Mouse (Mus musculus) frontal cortex, postnatal 36 days (tissue): ENCODE results near the gene B3galnt1.
"Not testable (repeated sequence)": the region's sequence is repeated elsewhere in the genome, so short reads cannot be mapped to it uniquely, and the experiment has no call there.

ENCODE experiments used
- DNase-seq, 2 experiments: peaks; one replicate each; pipeline ENCODE4 v3.0.0; 2022; ENCODE audit warnings: low spot score in 2 of 2

Gene B3galnt1

DNA sequence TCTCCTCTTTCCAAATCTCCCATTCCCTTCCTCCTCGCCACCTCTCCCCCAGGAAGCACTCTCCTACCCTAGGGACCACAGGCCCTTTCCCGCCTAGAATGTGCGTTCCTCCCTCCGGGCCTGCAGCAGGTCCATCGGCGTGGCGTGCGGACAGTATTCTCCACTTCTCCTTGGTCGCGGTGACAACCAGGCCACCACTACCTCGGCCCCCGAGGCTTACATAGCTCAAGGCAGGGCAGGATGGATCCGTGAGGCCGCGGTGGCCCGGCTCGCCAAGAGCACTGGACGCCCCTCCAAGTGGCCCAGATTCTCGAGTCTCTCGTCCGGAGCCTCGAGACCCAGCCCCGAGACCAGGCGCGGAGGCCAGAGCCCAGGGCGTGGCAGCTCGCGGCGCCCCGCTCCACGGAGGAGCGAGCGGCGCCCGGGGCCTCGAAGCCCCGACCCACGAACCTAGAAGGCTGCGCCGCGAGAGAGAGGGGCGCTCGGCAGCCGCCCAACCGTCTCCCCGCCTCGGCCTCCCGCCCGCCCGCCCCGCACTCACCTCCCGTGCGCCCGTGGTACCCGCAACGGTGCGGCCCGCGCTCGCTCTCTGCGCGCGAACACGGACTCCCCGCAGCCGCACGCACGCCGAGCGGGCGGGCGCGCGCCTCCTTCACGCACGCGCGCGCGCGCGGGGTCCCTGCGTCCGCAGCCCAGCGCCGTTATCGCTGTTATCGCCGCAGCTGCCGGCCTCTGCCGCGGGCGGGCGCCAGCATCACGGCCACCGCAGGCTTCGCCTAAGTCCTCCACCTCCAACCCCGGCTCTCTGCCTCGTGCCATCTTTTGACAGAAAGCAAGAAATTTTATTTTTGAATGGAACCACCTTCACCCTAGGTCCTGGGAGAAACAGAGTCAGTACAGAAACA is at the start of gene B3galnt1:
Gene B3galnt1, minus strand, starts transcription at position 700 of the 905 bp plus-strand sequence.
- DNase-seq: peak; percentile 58 to 72

DNA sequence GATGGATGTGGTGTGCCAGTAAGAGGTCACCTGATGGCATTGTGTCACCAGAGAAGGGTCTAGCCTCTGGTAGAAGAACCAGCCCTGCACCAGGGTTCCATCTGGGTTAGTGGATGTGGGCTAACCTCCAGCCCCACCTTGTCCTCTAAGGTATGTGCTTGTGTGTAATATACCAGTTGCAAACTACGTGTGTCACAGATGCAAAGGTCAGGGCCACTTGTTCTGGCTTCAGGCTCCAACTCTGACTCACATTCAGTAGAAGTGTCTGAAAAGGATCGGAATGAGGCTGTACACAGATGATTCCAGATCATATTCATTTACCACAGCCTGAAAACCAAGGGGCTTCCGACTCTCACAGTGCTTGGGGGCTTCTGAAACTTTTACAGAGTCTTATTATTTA is 35.8 kb upstream of the B3galnt1 start:
- DNase-seq: no peak

DNA sequence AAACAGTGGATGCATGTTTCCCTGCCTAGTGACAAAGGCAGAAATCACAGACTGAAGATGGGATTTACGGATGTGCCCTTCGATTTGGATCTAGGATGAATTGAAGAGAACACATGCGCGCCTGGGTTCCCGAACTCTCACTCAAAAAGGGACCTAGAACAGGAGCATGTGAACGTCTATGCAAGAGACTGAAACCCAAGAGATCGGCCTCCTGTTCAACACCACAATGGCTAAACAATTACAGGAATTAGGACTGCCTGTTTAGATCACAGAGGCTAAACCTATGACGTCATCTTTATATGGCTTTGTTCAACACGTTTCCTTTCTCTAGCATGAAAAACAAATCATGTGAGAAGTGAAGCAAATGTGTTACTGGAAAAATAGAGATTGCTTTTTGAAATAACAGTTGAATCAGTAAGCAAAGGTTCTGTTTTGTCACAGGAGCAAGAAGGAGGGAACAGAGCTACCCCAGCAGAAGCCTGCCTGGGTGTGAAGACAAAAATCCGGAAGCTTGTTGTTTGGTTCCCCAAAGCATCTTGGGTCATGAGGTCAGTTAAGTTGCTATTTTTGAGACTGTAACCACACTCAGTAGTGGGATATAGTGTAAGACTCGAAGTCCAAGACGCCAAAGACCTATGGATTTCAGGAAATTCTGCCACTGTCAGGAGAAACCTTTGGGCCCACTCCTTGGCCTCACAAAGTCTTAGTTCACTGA is 35.1 kb upstream of the B3galnt1 start:
- DNase-seq: no peak

DNA sequence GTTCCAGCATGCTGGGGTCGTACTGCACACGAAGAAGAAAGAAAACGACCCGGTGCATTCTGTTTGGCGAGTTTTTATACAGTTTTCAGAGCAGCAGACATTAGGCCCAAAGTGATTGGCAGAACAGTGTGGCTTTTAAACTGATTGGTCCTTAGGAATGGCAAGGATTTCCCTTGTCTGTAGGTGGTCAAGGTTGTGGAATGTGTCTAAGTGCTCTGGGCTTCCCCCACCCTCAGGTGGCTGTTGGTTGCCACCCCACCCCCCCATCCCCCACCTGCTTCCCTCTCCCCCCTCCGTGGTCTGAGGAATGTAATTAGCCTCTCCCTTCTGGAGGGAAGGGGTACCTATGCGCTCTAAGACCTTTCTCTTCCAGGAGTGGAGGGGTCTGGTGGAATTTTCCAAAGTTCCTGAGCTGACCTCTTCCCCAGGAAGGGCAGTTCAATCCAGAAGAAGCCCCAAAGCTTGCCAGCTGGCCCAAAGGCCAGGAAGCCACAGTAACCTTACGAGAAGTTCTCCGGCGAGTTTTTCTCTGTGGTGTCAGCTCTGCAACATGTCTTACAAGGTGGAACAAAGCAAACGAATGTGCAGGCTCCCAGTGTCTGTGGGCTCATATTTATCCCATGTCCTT is 28.3 kb upstream of the B3galnt1 start:
- DNase-seq: no peak

DNA sequence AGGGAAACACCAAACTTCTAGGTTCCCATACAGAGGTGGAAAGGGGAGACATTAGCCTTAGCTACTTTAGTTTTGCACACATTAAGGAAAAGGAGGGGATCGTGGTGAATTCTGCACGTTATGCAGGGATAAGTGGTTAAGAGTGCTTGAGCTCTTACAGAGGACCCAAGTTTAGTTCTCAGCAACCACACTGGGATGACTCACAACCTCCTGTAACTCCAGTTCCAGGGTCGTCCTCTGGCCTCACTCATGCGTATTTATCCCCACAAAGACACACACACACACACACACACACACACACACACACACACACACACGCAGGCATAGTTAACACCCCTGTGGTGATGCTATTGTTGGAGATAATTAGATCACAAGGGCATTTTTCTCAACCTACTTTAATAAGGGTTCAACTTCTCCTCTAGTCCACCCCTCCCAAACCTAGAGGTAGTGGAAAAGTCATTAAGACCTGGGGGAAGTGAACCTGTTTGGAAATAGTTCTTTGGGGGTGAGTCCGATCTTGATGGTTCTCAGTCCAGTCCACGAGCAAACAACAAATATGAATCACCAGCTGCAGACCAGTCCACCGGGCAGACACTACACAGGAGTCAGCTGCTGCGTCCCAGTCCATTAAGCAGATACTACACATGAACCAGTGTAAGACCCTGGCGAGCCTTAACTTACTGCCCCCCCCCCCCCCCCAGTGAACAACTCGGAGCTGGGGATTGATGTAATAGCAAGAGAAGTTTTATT is 27.6 kb upstream of the B3galnt1 start:
- DNase-seq: no peak

DNA sequence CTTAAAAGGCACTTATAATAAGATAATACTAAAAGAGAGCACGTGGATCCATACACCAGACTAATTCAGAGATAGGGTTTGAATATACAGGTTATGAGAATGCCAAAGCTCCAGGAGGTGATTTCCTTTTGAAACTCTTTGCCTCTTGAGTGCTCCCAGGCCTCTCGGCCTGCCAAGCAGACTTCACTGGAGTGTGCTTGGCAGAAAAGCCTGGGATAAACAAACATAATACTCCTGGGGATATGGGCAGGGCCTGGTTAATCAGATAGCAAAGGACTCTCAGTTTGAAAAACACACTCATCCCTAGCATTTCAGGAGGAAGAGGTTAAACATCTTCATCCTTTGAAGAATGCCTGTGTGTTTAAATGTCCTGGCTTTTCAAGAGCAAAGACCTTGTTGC is 25.4 kb upstream of the B3galnt1 start:
- no peak for DNase-seq

DNA sequence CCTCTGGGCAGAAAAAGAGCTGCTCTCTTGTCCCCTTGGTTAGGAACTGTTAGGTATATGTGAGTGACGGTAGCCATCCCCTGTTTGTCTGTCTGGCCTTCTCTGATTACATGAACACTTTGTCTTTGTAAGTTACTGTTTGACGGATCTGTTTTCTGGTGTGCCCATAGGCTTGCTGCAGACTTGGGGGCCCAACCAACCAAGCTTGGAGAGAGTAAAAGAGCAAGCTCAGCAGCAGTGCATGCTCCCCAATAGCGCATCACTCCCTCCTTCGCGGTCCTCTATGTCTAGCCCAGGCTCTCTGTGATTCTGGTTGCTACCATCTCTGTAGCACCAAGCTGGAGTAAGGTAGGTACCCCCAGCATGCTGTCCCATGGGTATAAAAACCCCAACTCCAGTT is 9.1 kb upstream of the B3galnt1 start:
- no peak for DNase-seq

DNA sequence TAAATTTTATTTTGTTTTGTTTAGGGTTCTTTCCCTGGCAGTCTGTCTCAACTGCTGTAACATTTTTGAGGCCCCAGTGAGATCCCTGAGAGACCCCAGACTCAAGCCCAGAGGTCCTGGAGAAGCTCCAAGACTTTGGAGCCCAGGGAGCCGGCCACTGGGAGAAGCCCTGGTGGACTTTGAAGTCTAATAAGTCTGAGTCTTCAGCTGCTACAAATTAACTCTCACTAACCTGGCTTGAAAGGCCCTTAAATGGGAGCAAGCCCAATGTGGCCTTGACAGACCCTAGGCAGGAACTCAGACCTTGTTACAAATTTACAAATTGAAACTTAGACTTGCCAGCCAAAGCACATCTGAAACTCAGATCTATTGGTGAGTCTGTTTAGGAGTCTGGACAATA is 8.7 kb upstream of the B3galnt1 start:
- no peak for DNase-seq

DNA sequence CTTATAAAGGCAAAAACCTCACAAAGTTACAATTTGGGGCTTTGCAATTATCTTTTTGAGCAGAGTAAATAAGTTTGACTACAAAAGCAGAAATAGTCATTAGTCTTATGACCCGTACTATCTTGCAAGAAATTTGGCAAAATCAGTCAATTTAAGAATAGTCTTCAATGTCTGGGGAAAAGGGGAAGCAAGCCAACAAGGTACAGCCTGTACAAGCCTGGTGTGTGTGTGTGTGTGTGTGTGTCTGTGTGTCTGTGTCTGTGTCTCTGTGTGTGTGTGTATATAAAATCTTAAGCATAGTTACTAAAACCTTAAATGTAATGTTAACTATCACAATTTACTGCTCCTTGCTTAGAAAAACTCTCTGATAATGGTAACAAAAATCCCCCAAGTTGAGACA is 8.2 kb upstream of the B3galnt1 start:
- no peak for DNase-seq

DNA sequence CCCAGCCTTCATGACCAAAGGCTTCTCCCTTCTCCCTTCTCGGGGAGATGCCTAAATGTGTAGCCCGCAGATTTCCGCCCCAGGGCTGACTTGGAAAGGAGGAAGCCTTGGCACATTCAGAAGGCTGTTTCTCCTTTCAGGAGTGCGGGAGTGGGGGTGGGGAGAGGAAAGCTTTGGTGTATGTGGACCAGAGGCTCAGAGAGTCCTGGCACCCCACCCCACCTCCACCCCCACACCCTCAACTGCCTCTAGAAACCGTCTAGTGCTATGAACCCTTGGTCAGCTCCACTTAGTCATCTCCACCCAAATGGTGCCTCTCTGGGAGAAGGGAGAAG is 373 bp upstream of the B3galnt1 start:
- no peak for DNase-seq

DNA sequence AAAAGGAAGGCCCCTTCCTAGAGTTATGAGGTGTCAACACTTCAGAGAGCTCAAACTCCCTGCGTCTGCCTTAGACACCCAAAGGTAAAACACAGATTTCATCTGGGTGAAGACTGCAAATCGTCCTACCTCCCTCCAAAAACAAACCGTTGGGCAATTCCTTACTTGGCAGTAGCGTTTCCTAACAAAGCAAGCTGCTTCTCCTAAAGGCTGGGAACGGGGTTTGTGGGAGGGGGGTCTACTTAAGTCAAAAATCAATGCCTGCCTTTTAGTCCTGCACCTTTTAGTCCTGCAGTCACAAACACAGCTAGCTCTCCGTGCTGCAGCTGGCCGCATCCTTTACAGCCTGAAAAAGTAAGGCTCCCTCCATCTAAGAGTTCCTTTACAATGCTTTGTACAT is 944 bp downstream of the B3galnt1 start:
- DNase-seq: no peak

DNA sequence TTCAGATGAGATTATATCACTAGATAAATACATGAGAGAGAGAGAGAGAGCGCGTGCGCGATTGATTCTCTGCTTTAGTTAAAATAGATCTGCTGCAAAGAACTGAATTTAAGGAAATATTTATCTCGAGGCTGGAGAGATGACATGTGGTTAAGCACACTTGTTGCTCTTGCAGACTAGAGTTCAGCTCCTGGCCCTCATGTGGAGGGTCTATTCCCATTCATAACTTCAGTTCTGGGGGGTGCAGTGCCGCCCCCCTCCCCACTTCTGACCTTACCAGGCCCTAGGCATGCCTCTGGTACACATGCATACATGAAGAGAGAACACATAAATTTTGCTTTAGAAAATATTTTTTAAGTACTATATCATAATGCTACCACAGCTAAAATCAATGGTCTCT is 1.5 kb downstream of the B3galnt1 start:
- DNase-seq: no peak

DNA sequence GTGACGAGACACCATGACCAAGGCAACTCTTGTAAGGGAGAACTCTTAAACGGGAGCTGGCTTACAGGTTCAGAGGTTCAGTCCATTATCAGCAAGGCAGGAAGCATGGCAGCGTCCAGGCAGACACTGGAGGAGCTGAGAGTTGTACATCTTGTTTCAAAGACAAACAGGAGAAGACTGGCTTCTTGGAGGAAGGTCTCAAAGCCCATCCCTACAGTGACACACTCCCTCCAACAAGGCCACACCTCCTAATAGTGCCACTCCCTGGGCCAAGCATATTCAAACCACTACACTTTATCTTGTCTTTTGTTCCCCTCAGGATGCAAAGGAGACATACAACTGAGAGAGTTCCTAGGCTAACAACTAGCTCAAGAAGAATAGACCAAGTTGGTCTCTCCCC is 2.6 kb downstream of the B3galnt1 start:
- DNase-seq: no peak

DNA sequence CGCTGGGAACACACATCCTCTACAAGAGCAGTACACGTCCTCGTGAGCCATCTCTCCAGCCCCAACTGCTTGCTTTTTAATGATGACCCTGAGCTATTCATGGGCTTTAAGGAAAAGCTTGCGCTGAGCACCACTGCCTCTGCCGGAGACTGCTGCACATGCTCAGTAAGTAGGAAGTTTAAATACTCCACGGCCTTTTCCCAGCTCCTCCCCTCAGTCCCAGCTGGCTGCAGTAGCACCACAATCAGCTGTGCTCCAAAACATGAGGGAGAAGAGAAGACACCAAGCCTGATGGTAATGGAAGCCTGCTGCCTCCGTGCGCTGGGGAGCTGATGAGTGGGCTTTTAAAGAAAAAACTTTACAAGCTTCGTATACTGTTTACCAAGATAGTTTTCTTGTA is 4.7 kb downstream of the B3galnt1 start:
- peak in 1 of 2 experiments; percentile 31 for DNase-seq

DNA sequence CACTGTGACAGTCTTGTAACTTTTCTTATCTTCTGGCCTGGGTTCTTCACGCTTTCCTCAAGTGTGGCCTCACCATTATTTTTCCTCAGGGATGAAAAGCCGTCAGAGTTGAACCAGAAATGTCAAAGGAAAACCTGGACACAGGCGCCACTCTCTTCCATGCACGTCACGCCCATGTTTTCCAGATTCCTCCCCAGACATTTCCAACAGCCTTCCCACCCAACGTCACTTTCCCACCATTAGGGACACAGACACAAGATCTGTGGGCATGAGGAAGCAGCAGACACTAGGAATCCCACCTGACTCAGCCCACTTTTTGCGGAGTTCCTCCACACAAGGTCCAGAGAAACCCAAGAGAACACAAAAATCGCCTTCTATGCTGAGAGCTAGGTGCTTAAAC is 5.3 kb downstream of the B3galnt1 start:
- no peak for DNase-seq

DNA sequence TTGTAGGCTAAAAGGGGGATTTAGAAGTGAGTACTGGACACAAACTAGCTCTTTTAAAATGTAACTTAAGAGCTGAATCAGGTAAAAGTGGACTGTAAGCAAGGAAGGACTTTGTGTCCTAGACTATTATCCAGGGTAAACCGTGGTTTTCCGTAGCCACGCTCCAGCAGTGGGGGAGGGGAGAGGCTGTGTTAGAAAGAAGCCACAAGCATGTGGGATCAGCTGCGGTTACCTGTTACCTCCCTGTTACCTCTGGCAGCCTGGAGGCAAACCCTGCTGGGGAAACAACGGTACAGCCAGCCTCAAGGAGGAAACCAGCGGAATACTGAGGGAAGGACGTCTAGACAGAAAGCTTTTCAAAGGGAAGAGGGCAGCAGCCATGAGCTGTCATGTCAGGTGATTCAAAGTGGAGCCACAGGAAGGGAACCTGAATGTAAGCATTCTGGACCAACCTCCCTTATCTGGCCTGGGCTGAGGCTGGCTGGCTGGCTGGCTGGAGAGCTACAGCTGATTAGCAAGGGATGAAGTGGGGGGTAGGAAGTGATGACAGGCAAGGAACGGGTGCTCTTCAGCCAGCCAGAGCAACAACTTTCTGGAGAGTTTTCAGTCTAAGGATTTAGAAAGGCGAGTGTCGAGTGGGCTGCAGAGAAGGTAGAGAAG is 10.5 kb downstream of the B3galnt1 start:
- DNase-seq: no peak

DNA sequence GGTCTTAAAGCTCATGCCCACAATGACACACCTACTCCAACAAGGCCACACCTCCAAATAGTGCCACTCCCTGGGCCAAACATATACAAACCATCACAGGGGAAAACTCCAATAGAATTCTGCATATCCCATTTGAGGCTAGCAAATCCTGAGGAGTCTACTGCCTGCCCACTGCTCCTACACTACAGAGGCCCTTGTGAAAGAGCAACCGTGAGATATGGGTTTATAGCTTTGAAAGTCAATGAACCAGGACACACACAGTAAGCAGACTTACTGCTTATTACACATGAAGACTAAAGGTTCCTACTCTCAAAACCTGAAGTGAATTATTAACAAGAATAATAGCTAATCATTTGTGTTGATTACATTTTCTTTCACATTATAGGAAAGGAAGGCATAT is 15.0 kb downstream of the B3galnt1 start:
- DNase-seq: no peak

DNA sequence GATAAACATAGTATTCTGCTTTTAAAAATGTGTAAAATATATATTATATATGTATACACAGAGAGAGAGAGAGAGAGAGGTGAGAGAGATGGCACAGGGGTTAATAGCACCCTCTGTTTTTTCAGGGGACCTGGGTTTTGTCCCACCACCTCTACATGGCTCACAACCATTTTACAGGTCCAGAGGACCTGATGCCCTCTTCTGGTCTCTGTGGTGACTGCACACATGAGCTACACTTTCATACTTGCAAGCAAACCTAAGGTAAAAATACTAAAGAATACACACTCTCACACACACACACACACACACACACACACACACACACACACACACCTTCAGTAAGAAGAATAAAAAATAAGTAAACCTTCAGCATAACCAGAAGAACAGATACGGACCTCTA is 20.0 kb downstream of the B3galnt1 start:
- no peak for DNase-seq

DNA sequence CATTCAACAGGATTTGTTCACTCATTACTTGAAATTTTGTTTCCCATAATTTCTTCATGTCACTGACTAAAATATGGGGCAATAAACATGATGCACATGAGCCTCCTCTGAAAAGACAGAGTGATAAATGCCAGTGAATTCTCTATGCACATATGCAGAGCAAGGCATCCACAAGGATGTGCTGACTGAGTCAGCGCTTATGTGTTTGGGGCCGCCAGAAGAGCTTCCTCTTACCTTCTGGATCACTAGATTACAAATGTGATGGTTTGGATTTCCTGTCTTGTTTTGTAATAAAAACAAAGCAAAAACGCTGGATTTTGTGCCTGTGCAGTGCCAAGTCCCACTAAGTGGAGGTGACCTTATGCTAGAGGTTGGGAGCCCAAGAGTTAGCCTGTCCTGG is 22.0 kb downstream of the B3galnt1 start:
- no peak for DNase-seq

DNA sequence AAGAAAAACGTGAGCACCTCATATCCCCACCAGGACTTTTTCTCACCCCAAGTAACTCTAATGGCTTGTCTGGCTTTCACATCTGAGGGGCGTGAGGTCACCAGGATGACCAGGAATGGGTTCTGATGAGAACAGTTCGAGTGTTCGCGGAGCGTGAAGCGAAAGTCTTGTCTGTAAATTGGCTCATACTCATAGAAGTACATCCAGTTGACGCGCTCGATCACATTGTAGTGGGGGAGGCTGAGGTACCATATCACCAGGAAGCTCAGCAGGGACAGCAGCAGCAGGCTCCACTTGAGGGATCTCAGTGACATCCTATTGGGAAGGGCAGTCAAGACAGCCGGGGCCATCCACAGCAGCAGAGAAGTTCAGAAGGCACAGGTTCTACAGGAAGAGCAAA is 23.2 kb downstream of the B3galnt1 start:
- DNase-seq: no peak

DNA sequence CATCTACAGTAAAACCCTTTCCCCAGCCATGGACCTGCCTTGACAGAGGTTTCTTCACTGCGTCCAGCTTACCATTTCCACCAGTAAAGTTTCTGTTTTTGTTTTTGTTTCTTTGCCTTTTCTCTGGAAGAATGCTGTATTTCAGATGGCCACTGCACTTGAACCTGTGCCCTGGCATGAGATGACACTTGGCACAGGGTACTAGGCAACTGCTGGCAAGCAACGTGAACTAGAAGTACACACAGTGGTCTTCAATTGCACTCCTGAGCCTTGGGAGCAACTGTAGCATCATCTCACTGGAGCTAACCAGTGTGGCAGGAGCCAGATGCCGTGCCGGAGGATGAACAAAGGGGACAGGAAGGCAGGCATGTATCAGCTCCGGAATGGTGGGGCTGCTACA is 26.2 kb downstream of the B3galnt1 start:
- DNase-seq: no peak

DNA sequence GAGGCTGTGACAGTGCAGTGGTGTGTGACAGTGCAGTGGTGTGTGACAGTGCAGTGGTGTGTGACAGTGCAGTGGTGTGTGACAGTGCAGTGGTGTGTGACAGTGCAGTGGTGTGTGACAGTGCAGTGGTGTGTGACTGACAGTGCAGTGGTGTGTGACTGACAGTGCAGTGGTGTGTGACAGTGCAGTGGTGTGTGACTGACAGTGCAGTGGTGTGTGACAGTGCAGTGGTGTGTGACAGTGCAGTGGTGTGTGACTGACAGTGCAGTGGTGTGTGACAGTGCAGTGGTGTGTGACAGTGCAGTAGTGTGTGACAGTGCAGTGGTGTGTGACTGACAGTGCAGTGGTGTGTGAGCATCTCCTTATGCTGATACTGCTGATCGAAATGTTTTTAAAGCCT is 33.2 kb downstream of the B3galnt1 start:
- not testable (repeated sequence) for DNase-seq
